Mouse (Mus musculus): ENCODE measurements around the gene Nf1.

The Nf1 gene

DNA sequence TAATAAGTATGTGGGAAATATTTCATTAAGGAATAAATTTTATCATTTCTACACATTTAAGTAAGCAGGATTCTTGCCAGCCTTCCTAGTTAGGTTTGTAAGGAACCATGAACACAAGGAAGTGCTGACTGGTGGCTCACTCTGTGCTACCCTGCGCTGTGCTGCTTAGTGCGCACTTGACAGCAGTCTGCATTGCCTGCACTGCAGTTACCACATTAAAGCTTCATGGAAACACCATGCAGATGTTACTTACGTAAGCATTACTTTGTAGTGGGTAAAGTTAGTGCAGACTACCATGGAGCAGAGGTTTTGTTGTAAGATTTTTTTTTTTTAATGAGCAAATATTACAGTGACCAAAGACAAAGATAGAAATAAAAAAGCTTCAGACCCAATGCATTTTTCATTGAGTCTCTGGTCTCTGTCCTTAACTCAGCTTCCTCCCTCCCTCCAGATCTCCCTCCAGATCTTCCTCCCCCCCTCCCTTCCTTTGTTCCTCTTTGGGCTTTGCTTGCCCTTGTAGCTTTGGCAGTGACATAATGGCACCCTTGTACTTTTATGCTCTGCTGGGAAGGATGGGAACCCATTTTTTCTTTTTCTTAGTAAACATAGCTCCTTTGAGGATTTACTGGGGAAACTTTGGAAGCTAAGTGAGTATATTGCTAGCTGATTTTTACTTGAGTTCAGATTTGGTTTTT is 121.4 kb downstream of the Nf1 start:
- peak; percentile 80 for DNase-seq (ENCODE audit: low read depth, low spot score)

DNA sequence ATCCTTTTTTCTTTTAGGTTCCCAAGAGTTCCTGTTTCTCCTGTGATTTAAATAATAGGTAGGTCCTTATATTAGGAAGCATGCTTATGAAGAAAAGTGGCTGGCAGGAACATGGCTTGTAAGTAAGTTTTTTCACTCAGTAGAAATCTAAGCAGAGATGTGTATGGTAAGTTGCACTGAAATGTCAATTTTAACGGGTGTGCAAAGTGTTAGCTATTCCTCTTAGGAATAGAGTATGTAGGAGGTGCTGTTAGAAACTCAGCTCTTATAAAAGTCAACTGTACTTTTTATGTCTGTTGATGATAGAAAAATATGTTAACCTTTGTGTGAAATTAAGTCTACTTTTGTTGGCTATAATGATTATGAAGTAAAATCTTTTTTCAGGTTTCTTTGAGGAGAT is 128.6 kb downstream of the Nf1 start:
- no peak for DNase-seq (ENCODE audit: low read depth, low spot score)

DNA sequence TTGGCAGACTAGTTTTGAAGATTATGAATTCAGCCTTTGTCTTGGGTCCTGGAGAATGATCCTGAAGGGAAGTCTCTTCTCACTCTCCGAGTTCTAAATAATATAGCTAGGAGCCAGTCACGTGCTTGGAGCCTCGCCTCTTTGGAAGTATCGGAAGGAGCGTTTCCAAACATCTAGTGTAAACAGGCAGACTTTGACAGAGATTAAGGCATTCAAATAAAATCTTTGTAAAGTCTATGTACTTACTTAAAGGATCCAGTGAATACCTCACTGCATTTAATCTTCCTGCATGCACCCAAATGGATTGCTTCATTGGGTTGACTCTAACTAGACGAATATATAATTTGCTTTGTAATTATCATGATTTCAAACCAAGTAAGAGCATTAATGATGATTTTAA is 143.9 kb downstream of the Nf1 start:
- no peak for DNase-seq (ENCODE audit: low read depth, low spot score)

DNA sequence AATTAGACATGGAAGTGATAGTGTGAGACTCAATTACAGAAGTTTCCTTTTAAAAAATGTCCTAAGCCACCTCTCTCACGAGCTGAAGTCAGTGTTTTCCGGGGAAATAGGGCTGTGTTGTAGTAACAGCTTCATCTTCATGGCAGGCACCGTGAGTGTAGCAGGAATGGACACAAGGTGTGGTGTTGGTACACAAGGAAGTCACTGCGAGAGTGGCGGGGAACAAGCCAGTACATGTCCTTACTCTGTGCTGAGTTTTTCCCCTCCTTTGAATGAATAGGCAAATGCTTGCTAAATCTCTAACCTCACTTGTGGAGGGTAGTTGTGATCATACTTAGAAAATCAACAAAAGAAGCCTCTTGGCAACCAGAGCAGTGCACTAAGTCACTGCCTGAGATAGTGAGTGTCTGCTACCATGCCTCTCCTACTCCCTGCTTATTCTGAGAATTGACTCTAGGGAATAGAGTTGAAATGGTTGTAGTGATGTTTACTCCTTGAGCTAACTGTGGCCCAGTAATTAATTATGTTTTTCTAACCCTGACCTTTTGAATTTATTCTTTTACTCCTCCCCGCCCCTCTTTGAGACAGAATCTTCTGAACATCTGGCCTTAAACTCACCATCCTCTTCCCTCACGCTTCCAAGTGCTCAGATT is 144.5 kb downstream of the Nf1 start:
- no peak for DNase-seq (ENCODE audit: low read depth, low spot score)

DNA sequence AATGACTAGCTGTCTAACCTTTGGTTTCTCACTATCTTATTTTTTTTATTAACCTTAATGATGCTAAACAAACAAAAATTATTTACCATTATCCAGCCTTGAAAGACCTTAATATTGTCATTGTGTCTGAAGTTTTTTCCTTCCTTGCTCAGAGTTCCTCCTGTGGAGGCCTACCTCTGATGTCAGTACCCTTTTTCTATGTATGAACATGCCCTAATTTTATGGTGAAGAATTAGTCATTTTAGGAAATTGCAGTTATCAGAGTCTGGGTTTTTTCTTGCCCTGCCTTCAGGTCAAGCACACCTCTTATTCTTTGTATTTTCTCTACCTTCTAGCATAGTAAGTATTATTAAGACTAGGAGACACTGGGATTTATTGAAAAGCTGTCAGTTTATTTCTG is 145.2 kb downstream of the Nf1 start:
- DNase-seq (ENCODE audit: low read depth, low spot score), result no peak

DNA sequence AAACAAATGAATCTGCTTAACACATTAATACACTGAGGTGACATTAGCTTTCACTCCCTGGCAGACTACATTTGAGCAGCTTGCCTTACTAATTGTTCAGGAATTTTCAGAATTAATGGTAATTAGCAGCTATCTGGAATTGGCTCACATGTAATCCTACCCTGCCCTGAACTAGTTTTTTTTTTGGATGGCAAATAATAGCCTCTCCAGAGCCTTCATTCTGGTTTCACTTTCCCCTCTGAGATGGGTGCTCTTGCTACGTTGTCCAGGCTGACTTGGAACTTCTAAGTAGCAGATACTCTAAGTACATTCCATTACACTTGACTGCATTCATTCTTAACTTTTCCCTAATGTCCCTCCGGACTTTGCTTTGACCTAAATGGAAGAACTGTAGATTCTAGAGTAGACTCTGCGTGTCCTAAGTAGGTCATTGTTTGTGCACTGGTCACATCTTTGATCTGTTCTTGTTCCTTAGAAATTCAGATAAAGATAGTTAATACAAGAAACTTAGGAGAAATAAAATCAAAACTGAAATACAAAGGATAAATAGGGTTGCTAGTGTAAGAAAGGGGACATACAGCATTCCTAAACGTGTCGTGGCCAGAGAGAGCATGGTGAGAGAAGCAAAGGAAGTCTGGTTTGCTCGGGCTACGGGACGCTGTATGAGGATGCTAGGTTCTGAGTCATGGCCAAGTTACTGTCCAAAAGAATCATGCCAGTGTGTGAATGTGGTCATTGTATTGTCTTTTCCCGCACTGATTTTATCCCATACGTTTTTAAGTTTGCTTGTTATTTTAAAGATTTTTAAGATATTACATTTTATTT is 155.7 kb downstream of the Nf1 start:
- no peak for DNase-seq (ENCODE audit: low read depth, low spot score)

DNA sequence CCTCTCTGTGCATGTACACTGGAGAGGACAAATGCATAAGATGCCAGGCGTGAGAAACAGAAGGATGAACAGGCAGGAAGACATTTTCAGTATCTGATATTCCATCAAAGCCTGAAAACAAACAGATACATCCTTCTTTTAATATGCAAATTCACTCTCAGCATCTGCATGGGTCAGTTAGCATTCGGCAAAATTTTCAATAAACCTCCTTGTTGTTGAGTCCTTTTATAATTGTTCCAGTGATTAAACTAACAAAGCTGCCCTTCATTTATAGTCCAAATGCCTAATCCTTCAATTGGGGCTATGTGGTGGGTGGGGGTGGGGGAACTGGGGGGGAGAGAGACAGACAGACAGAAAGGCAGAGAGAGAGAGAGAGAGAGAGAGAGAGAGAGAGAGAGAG is 163.4 kb downstream of the Nf1 start:
- no peak for DNase-seq (ENCODE audit: low read depth, low spot score)

DNA sequence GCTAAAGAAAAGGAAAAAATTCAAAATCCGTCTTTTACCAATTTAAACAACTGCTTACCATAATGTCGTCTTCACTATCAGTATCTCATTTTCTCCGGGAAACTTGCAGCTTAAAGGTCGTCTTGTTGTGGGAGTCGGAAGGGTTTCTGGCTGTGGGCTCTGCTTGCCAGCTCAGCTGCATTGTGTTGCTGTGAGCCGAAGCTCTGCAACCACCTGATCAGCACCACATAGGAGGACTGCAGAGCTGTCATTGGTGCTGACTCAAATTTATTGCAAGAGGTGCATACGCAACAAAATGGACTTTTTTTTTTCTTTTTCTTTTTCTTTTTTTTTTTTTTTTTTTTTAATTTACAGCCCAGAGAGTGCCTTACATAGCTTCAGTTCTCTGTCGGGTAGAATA is 164.4 kb downstream of the Nf1 start, which contains the start of gene Omg:
Omg (minus strand) TSS at position 240 of the 400 bp plus-strand sequence.
- DNase-seq (ENCODE audit: low read depth, low spot score), result no peak

DNA sequence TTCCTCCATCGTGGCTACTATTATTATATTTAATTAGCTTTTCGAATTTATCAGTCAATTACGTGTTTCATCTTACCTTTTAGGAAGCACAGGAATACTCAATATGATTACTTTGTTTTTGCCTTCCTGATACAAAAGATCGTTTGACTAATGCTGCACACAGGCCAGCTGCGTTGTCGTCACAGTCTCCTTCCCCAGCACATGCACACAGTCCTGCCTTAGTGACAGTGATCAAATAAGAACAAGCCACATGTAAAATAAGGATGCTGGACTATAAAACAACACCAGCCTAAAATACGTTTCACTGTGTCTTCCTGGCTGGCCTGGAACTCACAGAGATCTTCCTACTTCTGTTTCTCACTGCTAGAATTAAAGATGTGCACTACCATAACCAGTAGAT is 165.0 kb downstream of the Nf1 start:
- no peak for DNase-seq (ENCODE audit: low read depth, low spot score)

DNA sequence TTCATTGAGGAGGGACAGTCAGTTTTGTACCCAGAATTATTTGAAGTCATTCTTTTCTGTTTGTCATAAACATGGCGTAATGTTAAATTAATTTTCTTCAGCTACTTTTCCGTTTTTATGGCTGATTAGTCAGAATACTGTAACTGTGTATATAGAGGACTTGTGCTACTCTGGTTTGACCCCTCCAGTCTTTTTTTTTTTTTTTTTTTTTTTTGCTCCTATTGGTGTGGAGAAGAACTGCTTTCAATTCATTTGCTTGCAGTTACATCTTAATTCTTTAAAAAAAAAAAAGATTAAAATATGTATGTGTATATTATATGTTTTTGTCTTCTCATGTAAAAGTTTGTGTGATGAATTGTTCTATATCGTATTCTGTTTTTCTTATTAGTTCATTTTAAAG is 172.5 kb downstream of the Nf1 start:
- no peak for DNase-seq (ENCODE audit: low read depth, low spot score)

DNA sequence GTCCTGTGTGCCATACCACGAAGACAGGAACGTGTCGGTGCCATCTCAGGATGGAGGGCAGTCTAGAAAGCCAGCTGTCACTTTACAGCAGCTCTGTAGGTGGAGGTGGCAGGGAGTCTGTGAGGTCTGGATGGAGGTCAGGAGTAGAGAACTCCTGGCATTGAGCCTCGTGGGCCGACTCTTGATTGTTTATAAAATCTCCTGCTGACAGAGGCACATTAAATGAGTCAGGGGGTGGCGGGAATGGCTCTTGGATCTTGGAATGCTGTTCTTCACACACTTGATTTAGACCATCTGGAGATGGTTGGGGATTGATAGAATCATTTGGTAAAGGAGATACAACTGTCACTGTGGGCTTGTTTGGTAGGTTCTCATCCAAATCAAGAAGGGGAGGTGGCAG is 175.8 kb downstream of the Nf1 start:
- DNase-seq (ENCODE audit: low read depth, low spot score), result no peak

DNA sequence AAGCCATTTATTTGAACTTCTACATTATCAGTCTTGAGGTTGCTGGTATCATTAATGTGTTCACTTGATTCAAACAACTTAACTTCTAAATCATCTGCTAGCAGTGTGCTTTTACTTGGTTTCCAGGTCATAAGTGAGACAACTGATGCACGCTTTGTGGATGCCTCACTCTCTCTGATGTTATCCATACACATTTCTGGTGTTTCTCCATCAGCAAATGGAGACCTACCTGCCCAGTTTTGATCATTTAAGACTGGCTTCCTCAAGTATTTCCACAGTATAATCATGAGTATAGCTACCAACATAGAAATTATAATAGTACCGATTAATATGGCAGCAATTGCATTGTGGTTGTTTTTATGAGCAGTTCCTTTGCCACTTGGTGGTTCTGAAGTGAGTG is 176.3 kb downstream of the Nf1 start:
- DNase-seq (ENCODE audit: low read depth, low spot score), result no peak

DNA sequence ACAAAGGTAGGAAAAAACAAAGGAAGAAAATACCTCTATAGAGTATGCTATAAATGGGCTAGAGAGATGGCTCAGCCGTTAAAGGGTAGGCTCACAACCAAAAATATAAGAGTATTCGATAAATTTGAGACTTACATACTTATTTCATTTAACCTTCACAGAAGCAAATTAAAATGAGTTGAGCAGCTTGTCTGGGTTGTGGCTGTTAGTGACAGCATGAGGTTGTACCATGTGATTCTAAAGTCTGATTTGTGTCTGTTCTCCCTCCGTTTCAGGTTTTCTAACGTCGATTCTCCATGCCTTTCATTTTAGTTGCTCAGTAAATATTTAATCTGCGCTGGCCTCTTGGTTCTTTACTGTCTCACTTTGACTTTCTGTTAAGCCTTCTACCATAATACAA is 179.8 kb downstream of the Nf1 start:
- peak; percentile 22 for DNase-seq (ENCODE audit: low read depth, low spot score)

DNA sequence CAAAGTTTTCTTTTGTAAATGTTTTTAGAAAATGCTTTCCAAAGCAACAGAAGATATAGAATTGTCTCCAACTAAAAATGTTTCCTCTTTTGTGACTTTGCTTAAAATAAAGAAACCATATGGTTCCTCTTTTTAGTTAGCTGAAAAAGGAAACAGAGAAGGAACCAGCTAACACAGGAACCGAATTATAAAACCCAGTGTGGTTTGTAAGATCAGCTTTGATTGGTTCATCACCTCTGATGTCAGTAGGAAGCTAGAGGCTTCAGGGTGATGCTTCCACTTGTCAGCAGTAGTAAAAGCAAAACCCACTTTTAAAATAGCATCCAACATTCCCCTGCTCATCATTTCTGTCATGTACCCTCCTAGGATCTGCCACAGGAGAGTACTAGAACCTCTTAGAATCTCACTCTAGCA is 180.4 kb downstream of the Nf1 start:
- peak; percentile 85 for DNase-seq (ENCODE audit: low read depth, low spot score)

DNA sequence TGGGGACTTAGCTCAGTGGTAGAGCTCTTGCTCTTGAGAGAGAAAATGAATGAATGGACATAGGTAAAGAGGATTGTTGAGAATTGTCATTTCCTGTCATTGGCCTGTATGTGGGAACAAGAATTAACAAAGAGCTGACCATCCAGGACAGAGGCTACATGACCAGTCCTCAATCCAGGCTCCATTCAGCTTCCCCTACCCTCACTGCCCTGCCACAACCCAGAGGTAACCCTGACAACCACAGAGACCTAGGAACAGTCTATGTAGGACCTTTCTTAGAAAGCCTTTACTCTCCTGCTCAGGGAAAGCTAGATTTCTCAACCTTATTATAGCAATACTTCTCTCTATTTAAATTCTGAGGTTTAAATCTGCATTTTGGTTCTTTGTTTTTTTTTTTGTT is 181.3 kb downstream of the Nf1 start:
- peak; percentile 23 for DNase-seq (ENCODE audit: low read depth, low spot score)

DNA sequence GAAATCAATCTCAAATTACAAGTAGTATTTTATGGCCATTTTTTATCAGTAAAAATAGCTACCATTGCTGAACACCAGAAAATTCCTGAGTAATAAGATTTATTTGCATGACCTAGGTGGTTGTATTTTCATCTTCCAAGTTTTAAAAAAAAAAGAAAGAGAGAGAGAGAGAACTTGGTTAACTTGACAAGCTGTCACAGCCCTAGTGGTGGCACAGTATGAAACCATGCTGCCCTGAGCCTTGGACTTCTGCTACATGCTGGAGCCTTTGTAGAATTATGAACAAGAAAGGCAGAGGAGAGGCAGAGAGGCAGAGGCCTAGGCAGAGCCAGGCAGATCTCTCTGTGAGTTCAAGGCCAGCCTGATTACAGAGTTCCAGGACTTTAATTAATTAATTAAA is 182.4 kb downstream of the Nf1 start:
- DNase-seq (ENCODE audit: low read depth, low spot score), result peak; percentile 60

DNA sequence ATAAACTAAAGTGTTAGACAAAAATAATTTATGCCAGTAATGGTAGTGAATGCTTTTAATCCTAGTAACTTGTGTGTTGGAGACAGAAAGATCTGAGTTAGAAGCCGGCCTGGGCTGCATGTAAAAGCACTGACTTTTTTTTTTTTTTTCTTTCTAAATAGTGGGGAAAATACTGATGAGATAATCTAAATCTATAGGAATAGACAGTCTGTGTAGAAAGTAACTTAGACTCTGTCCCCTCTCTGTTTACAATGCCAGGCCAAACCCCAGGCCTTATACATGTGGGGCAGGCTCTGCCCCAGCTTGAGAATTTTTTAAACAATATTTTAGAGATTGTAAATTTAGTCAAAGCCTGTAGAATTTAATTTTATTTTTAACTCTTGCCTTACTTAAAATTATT is 183.5 kb downstream of the Nf1 start:
- DNase-seq (ENCODE audit: low read depth, low spot score), result no peak

DNA sequence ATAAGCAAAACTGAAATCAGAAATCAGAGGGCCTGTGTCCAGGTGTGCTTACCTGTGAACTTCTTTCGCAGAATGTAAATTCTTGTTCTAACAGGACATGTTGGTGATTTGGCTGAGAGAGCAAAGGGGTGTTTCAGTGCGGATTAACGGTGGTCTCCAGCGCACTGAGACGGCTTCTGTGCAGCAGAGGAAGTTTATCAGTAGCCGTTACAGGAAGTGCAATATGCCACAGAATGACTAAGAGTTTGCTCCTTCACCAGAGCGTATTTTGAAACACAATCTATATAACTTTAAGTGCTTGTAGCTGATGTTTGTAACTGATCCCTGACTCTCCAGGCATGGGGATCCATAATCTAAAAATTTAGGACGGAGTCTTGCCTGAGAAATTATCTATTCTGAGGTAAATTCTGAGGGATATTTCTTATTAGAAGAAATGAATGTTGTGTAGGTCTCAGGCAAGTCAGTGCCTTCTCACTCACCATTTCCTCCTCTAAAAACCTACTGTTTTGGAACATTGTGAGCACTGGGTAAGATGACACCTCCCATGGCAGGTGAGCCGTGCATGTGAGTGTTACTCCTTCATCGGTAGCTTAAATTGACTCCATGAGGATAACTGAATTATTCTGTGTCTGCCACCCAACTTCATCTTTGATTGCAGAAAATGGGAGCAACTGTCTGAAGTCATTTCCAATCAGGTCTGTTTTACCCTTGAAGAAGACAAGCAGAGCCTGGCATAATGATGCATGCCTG is 184.2 kb downstream of the Nf1 start, which contains the start of gene Evi2b:
Evi2b (minus strand) TSS at position 203 of the 750 bp plus-strand sequence.
- DNase-seq (ENCODE audit: low read depth, low spot score), result peak; percentile 62

DNA sequence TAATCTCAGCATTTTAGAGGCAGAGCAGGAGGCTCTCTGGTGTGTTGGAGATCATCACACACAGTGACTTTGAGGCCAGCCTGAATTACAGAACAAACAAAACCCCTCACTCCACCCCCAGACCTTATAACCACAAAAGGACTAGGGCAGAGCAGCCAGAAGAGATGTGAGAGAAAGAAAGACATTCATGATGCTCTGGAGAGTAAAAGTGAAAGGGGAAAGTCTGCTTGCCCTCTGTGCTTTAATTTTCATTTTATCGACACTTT is 184.8 kb downstream of the Nf1 start:
- DNase-seq (ENCODE audit: low read depth, low spot score), result peak; percentile 43

DNA sequence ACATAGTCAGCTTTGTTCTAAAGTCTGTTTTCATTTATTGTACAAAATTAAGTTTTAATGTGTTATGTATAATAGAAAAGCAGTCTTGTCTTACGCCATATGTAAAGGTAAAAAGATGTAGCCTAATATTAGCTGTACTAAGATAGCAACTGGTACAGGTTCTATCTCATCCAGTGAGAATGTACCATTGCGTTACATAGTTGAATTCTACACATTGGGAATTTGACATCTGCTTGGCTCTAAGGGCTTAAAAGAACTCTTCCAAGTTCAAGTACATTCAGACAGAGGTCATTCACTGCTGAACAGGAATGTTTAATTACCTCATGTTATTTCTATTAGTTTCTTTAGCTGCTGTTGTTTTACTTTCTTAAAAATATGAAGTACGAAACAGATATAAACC is 187.1 kb downstream of the Nf1 start:
- DNase-seq (ENCODE audit: low read depth, low spot score), result no peak

DNA sequence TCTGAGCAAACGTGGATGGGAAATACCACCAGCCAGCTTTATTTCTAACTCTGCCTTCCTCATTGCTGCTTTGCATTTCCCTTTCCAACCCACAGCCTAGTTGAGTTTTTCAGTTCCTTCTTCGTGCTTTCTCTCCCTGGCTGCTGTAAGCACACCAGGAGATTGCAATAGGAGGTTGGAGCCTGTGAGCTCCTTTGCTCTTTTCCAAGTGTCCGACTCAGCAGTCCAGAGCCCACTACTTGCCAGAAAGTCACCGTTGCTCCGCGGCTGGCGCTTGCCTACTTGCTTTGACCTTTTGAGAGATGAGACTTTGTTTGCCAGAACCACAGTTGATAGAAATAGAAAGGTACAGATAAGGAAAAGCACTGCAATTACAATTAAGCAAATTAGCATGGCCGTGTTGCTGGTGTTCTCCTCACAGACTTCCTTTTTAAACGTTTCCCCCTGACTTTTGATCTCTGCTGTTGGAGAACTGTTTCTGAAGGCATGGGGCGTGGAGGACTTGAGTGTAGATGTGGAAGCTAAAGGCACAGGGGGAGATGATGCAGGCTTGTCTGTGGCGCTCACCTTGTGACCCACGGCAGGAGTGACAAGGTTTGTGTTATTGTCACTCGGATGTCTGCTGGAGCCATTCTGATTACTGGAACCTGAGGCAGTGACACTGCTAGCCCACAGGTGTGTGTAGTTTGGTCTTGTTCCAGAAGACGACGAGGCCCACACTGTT is 187.7 kb downstream of the Nf1 start:
- DNase-seq (ENCODE audit: low read depth, low spot score), result peak; percentile 47
